Mouse (Mus musculus) lung, adult 18-20 months (tissue): ENCODE measurements around the gene Il11.

Source experiments
- DNase-seq, 2 experiments: peaks; one replicate each; pipeline ENCODE4 v3.0.0; 2022; ENCODE audit warnings: mixed read lengths in 2 of 2

Il11 gene

DNA sequence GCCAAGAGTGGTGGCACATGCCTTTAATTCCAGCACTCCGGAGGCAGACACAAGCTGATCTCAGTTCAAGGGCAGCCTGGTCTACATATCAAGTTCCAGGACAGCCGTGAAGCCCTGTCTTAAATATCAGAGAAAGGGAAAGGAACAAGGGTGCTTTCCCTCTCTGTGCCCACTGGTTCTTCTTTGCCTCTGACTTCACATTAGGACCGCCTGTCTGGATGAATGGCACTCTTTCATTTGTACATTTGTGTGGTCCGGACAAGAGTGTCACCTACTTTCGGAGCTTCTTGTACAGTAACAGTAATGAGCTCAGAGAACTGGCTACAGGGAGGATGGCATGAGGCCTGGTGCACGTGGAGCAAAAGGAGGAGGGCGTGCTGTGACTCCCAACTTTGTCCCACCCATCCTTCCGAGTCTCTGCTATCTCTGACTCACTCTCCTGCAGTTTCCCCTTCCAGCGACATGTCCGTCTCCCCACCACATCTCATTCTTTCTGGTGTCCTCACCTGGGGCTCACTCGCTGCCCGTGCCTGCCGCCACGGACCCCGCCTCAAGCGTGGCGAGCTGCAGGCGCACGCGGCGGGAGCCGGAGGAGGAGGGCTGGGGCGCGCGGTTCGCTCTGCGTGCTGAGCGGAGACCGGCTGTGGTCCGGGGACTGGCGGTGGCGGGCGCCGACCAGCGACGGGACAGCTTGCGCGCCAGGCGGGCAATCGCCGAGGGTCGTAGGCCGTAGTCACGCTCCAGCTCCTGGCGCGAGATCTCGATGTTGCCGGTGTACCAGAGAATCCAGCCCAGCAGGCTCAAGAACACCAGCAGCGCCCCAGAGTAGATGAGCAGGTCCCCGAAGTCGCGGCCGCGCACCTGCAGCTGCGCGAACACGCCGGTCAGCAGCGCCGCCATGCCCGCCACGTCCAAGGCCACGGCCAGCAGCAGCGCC is 6.1 kb upstream of the Il11 start:
- peak; percentile 61 to 62 for DNase-seq

DNA sequence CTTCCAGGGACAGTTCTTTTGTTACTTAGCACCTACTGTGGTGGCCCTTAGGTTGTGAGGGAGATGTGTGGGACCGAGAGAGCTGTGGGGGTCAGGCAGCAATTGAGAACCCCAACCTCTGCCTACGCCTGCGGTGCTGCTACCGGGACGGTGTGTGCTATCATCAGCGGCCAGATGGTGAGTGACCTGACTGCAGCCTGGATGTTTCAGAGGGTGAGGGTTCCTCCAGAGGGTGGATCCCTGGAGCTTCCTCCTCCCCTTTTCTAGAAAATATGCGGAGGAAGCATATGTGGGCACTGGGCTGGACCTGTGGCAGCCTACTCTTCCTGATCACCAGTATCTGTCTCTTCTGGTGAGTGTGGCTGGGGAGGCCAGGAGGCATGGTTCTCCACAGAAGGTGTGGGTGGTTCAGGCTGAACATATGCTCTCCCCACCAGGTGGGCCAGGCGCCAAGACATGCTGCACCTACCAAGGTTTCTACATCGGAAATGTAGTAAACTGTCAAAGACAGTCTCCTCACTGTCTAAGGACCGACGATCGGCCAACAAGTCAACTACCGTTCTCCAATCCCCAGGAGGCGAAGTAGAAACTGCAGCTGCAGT is 1.1 kb upstream of the Il11 start:
- DNase-seq, result no peak

DNA sequence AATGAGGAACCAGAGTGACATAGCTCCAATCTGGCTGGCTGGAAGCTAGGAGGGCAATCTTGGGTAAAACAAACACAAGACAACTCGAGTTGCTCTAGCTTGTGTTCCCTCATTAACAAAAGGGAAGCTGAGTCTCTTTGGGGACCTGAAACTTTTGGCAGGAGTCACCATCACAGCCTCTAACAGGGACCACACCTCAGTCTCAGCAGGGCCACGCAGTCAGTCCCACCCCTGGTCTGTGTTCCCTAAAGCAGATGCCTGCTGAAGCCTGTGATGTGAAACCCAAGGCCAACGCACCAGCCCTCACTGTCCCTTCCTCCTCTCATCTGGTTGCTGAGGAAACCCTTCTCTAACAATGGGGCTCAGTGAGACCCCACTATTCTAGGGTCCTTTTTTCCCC is 529 bp downstream of the Il11 start:
- no peak for DNase-seq

DNA sequence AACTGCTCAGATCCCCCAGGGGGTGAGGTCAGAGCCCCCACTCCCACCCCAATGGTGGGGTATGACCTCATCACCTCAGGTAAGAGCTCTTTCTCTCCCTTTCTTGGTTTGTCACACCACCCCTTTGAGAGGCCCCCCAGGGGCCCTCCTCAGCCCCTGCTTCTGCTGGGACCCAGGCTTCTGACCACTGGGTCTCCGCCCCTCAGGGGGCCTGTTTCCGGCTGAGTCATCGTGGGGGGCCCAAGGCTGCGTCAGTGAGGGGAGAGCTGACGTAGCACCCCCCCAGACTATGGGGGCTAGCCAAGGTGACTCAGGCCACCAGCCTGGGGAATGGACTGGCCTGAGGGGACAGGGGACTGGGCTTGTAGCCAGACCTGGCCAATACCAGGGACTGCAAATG is 2.7 kb downstream of the Il11 start:
- DNase-seq, result no peak

DNA sequence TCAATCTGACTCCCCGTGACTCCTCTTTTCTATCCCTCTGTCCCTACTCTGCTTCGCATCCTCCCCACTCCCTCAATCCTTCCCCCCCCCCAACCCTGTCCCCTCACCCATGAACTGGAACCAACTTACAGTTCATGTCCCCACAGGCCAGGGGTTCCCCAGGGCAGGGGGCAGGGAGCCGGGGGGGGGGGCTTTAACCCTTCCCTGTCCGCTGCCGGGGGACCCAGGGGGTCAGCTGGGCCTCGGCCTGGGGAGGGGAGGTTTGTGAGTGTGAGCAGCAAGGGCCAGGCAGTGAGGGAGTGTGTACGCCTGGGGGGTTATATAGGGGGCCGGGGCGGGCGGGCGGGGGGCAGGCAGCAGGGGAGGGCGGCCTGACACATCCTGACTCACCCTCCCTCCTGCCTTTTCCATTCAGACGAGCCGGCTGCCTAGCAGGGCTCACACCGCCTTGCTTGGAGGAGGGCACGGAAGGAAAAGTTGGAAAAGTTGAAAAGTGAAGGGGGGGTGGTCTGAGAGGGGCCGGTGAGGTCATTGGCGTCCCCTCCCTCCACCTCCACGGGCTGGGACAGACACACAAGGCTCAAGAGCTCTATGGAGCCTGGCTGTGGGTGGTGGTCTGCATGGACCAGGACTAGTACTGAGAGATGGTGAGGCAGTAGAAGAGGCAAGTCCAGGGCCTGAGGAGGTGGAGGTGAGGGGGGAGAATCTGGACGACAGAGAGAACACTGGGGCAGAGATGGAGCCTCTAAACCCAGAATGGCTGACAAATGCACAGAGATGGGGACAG is 4.6 kb downstream of the Il11 start:
- no peak for DNase-seq

DNA sequence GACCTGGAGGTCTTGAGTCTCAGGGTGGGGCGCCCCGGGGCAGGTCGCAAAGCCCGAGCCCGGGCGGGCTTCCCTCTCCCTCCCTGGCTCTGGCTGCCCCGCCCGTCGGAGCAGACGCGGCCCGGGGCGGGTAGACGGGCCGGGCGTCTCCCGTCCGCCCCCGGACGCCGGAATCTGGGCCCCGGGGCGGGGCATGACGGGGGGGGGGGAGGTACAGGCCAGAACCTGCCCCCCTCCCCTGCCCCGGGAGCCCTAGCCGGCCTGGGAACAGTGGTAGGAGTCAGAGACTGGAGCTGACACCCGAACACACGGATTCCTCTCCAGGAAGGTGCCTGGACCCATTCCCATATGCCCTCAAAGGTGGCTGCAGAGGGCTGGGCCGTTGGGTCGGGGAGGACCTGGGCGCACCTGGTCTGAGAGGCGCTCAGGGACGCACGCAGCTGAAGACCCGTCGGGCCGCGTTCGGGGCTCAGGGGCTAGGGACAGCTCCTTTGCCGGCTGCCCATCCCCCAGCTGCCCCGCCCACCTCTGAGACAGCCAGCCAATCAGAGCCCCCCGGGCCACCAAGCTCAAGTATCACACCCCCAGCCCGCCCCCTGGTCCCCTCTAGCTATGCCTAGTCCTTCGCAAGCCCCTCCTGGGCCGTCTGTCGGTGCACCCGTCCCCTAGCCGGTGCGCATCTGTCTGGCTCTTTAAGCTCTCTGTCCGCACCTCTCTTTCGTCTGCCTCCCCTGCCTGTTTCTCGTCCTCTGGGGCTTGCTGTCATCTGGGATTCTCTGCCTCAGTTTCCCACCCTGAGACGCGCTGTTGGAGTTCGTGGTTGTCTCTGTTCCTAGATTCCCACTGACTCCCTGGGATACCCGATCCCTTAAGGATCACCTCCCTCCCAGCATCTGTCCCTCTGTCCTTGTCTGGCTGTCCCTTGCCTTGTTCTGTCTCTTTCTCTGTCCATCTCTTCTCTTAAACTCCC is 5.5 kb downstream of the Il11 start:
- peak; percentile 56 to 65 for DNase-seq

DNA sequence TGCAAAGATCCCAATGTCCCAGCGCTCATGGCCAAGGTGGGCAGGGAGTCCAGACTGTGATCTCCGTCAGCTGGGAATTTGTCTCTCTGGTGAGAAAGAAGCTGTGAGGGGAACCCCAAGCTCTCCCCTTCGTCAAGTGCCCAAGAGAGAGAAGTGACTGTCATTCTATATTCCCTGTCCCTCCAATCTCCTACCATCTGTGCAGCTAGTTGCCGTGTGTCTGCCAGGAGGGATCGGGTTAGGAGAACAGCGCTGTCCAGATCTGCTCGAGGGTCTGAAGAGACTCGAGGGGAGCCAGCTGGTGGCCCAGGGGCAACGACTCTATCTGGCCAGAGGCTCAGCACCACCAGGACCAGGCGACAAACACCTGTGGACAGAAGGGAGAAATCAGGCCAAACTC is 6.5 kb downstream of the Il11 start:
- no peak for DNase-seq

DNA sequence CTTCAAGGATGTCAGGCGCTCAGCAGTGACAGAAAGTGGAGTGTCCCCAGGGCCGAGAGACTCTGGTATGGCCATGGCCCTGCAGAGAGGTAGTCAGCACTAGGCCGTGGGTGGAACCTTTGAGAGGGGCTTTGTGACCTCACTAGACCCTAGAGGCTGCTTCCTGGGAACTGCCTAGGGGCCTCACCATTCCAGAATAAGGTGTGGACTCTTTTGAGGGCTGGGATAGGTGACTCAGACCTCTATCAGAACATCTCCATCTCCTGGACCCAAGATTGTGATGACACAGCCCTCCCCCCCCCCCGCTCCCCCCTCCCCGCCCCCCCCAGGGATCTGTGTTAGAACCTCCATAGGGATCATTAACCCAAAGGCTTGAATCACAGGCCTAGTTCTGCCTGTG is 11.5 kb downstream of the Il11 start, which contains the start of gene Fam71e2:
Gene Fam71e2 (minus strand): TSS at position 101 of the 400 bp plus-strand sequence.
- no peak for DNase-seq

DNA sequence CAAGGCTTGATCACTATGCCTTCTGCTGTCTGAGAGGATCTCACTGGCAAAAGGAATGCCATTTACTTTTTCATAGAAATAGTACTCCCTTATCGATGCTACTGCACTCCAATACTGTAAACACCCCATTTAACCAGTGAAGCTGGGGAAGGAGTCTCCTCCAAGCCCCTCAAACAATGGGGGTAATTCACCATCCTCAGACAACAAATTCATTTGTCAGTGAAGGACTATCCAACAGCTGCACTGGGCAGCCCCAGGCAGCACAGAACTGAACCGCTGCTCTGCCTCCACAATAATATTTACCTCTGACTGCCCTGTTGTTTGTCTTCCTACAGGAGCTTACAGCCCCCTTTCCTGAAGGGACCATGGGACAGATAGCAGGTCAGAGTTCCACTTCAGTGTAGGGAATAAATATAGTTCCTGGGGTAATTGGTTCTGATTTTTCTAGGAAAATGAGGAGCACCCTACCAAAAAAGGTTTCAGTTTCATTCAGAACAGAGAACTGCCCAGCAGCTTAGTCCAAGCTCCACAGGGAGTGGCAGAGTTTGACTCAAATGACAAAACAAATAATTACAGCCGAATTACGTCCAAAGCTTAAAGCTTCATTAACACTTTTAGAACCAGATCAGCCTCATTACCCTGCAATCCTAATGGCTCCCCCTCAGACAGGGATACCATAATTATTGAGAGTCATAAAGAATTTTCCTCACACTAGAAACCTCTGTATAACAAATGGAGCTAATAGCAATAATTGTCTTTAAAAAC is 17.5 kb downstream of the Il11 start:
- DNase-seq, result no peak

DNA sequence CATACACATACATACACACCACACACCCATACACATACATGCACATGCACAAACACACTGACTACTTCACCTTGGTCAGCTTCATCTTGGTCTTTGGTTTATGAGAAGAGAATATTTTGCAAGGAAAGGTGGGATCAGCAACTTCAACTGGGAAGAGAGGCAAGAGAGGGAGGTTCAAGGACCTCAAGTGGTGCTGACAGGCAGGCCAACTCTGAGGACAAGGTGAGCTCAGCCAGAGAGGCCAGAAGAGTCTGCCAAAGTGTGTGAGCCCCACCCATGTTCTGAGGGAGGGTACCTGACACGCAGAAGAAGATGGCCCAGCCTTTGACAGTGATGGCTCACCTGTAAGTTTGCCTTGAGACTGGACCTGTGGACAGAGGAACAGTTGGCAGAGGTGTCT is 23.0 kb downstream of the Il11 start:
- DNase-seq, result peak in 1 of 2 experiments; percentile 27

DNA sequence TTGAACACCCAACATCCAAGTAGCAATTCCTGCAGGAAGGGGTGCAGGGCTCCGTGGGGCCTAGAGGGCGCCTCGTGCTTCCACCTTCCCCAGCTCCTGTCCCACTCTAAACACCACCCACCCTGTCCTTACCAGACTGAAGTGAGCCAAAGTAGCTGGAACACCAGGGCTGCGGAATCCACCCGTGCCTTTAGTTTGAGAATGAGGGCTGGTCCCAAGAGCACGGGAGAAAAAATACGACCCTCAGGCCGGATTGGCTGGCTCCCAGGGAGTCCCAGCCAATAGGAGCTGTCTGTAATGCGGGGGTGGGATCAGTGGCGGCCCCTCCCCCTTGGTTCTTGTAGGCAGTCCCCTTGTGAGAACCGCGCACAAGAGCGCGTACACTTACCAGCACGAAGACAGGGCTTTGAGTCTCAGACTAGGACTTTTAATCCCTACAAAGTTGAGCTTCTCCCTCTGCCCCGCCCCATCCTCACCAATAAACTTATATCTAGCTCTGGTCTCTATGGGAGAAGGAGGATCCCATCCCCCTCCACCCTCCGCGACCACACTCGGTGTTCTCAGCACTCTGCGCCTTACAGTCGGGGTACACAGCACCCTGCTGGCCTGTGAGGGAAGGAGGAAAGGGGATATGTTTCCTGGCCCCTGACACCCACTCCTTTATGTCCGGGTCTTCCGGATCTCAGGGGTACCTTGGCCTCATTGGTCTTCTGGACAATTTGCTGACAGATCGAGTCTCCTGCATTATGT is 29.7 kb downstream of the Il11 start, which contains the start of gene Cox6b2:
Gene Cox6b2 (minus strand): TSS at position 274 of the 750 bp plus-strand sequence.
- peak; percentile 82 to 86 for DNase-seq

DNA sequence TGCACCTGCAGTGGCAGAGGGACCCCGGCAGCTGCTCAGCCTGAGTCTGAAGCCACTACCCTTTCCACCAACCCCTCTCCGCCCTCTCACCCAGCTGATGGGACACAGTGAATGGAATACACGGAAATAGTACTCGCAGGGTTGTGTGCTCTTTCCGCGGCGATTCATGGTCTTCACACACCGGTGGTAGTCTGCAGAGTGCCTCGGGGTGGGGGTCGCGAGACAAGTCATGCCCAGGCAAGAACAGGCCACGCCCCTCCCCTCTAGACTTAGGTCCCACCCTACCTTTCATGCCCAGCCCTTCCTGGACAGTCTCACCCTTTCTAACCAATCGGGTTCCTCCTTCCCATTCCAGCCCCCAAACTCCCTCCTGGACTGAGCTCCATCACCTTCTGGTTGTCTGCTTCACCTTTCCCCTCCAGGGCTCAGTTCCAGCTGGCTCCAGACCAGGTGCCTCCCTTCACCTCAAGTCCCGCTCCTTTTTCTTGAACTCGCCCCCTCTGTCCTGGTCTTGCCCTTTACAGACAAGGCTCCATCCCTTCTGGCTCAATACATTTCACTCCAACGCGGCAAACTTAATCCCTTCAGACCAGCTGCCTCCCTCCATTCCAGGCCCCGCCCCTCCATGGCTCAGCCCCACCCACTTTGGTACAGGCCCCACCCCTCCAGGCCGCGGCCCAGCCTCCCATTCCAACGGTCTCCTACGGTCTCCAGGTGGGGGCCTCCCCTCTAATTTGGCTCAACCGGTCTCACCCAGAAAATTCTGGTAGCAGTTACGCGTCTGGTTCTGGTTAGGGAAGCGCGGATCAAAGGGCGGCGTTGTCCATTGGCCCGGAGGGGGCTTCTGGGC is 30.5 kb downstream of the Il11 start:
- DNase-seq, result peak; percentile 30 to 48

DNA sequence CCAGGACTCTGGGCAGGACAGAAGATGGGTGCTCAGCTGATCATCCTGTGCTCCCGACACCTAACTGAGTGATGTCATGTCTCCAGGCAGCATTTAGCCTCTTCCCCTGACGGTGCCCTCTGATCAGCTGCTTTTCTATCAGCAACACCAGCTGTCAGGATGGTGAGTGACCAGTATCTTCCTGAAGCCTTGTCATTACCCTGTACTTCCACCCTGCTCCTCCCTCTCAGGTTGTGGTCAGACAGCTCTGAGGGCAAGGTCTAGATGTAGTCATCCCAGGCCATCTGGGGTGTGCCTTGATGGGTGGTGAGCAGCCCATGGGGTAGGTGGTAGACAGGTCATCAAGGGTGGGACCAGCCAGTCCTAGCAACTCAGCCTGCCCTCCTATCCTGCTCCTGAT is 33.5 kb downstream of the Il11 start:
- DNase-seq, result no peak

DNA sequence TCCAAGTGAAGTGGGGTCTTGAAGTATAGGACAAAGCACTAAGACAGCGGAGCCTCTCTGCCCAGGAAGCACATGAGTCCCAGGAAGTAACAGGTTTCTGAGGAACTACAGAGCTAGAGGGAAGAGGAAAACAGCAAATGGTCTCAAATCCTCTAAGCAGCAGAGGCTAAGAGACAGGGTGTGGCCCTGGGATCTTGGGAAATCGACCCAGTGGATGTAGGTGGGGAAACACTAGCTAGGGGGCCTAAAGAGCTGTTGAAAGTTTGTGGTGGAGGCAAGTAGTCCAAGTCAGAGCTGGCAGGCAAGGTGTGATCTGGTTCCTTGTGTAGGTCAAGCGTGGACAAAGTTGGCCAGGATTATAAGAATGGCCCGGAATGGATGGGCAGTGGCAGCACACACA is 34.3 kb downstream of the Il11 start:
- no peak for DNase-seq

DNA sequence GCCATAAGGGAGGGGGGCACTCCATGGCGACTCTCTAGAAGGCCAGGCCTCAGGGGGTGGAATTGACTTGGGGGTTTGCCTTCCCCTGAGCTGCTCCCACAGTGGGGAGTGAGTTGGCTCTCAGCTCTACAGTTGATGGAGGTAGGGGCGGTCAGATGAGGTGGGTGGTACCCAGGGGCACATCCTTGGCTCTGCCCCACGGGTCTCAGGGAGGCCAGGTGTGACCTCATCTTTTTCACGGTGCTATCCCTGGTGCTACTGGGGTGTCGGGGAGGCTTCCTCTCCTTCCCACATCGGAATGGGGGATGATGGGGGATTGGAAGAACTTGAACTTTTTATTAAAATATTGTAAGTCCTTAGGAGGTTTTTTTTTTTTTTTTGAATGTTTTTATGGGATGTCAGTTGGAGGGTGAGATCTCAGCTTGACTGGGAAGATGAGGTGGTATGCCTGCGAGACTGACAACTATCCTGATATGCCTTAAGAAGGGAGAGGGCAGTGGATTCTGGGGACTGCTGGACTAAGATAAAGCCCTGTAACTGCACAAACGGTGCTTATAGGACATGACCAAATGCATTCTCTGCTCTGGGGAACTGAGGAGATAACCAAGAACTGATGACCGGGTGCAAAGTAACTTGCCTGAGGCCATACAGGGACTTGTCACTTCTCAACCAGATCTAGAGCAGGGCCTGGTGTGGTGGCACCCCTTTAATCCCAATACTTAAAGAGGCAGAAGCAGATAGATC is 35.3 kb downstream of the Il11 start:
- DNase-seq, result no peak

DNA sequence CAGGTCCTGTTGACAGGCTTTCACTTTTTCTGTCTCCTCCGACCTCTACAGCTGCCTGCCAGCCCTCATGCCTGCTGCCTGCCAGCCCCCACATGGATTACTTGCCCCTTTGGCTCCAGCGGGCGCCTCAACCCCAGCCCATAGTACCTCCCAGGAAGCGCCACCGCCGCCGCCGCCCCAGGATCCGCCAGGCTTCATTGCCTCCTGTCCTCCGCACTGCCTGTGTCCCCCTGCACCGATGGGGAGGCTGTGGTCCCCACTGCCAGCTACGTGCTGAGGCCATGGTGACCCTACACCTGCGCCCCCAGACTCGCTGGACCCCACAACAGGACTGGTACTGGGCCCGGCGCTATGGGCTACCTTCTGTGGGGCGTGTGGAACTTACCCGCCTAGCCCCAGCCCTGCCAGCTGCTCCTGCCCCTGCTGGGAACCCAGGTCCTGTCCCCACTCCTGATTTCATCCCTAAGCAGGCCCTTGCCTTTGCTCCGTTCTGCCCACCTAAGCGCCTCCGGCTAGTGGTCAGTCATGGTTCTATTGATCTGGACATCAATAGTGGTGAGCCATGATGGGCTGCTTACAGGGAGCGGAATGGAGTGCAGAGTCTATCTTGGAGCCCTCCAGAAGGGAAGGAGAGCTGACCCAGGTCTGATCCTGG is 36.2 kb downstream of the Il11 start:
- DNase-seq, result no peak

DNA sequence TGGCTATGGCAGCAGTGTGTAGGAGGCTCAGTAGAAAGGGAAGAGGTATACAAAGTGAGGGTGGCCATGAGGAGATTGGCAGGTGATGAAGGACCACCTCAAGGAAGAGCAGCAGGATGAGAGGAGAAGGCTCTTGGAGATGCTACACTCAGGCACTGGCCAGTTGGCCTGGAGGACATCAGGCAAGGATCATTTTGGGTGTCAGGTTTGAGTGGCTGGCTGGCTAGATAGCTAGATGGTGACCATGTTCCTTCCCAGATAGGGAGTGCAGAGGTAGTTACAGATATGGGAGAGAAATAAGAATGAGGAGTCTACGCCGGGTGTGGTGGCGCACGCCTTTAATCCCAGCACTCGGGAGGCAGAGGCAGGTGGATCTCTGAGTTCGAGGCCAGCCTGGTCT is 37.8 kb downstream of the Il11 start:
- DNase-seq, result no peak

DNA sequence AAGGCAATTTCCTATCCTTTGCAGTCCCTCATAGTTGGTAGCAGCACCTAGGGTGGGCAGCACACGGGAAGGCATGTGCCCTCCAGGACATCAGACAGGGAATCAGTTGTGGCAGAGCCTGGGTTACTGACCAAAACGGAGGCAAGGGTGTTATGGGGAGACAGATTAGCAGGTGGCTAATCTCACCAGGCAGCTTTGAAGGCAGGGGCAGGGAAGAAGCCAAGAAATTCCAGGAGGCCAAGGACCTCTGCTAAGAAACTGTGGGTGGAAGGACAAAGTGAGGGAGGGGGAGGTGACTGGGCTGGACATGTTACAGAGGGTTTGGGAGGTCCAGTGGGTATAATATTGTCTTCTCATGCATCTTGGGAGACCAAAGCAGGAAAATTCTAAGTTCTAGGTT is 39.3 kb downstream of the Il11 start:
- DNase-seq, result peak in 1 of 2 experiments; percentile 49
